Comparison of ENCODE assay signal across 8 mouse cellular contexts in genomic region chr14:30650969-30651368, GRCm38 (mm10). TPM values are rescaled to one million over a fixed set of nuclear protein-coding genes. Genes with fewer than 3 reads are reported as not detected.
DNase-seq lines count a peak whose midpoint lies in the region; ATAC-seq and TF ChIP-seq lines count a peak whose summit lies in the region.

No protein-coding gene starts in this region.

- WGBS in neural tube, embryonic 14.5 days = 24% methylated on average over 4 of the region's 4 CpGs
- WGBS in hindbrain, postnatal 0 days = 17% methylated on average over 4 of the region's 4 CpGs
- 16% methylated on average over 4 of the region's 4 CpGs for WGBS in limb, embryonic 15.5 days

- DNase-seq in neural tube, embryonic 10.5 days (ENCODE audit: extremely low spot score, low spot score) = no peak
- DNase-seq in adrenal gland, postnatal 36 days = peak; percentile 88 to 91
- peak; percentile 30 to 51 for DNase-seq in frontal cortex, postnatal 36 days (ENCODE audit: low spot score in 2 of 2)
- peak; percentile 78 for DNase-seq in hindbrain, postnatal 0 days (ENCODE audit: low spot score)
- DNase-seq in splenic B cell, adult 2 months (ENCODE audit: low read depth, low spot score) = peak; percentile 36
- no peak for DNase-seq in thymus, postnatal 14 days

- H3K4me2 ChIP-seq in neural tube, embryonic 14.5 days (ENCODE audit: low read depth, low read length) = no peak overlapping the region
- H3K4me2 ChIP-seq in hindbrain, postnatal 0 days (ENCODE audit: low read depth, low read length) = no peak overlapping the region
- no peak overlapping the region for H3K4me2 ChIP-seq in limb, embryonic 15.5 days

- peaks cover 4% of the 10 kb centered on the region; the same call in 1 of the 2 replicates for H3K4me1 ChIP-seq in neural tube, embryonic 14.5 days (ENCODE audit: control insufficient read depth, insufficient read depth, low read length)
- H3K4me1 ChIP-seq in hindbrain, postnatal 0 days (ENCODE audit: insufficient read depth, low read length) = peaks cover 4% of the 10 kb centered on the region; the same call in 1 of the 2 replicates
- H3K4me1 ChIP-seq in limb, embryonic 15.5 days = peaks cover 12% of the 10 kb centered on the region

- no peaks in the 10 kb centered on the region for H3K27me3 ChIP-seq in neural tube, embryonic 14.5 days (ENCODE audit: control insufficient read depth, insufficient read depth, low read length)
- H3K27me3 ChIP-seq in hindbrain, postnatal 0 days (ENCODE audit: insufficient read depth, low read length) = no peaks in the 10 kb centered on the region
- H3K27me3 ChIP-seq in limb, embryonic 15.5 days = no peaks in the 10 kb centered on the region
- H3K27me3 ChIP-seq in splenic B cell, adult 2 months (ENCODE audit: control insufficient read depth, insufficient read depth, low read length, poor library complexity, severe bottlenecking) = no peaks in the 10 kb centered on the region

- no peaks in the 10 kb centered on the region for H3K36me3 ChIP-seq in neural tube, embryonic 14.5 days (ENCODE audit: control insufficient read depth, insufficient read depth, low read length)
- H3K36me3 ChIP-seq in hindbrain, postnatal 0 days (ENCODE audit: insufficient read depth, low read length) = no peaks in the 10 kb centered on the region
- H3K36me3 ChIP-seq in limb, embryonic 15.5 days = no peaks in the 10 kb centered on the region
- no peaks in the 10 kb centered on the region for H3K36me3 ChIP-seq in splenic B cell, adult 2 months (ENCODE audit: control insufficient read depth, insufficient read depth, low read length, poor library complexity, severe bottlenecking)

- peak; percentile 69 for TF ChIP-seq CTCF in hindbrain, postnatal 0 days (IDR thresholded peaks at IDR 0.05; ENCODE audit: low read depth)

- no peaks in the 10 kb centered on the region for H3K9me3 ChIP-seq in neural tube, embryonic 14.5 days (ENCODE audit: control insufficient read depth, low read length)
- H3K9me3 ChIP-seq in hindbrain, postnatal 0 days (ENCODE audit: low read length) = no peaks in the 10 kb centered on the region
- H3K9me3 ChIP-seq in limb, embryonic 15.5 days = no peaks in the 10 kb centered on the region

- peak; percentile 62; the same call in 1 of the 2 replicates for ATAC-seq in neural tube, embryonic 14.5 days (ENCODE audit: low read depth)
- ATAC-seq in hindbrain, postnatal 0 days = peak; percentile 87
- peak; percentile 45 for ATAC-seq in limb, embryonic 15.5 days (ENCODE audit: insufficient number of reproducible peaks, low FRiP score, low TSS enrichment, low read depth)

- H3K4me3 ChIP-seq in neural tube, embryonic 14.5 days (ENCODE audit: low read depth, low read length) = no peak overlapping the region
- H3K4me3 ChIP-seq in hindbrain, postnatal 0 days (ENCODE audit: low read length) = no peak overlapping the region
- H3K4me3 ChIP-seq in limb, embryonic 15.5 days = no peak overlapping the region

- no peak overlapping the region for H3K27ac ChIP-seq in neural tube, embryonic 14.5 days (ENCODE audit: low read depth, low read length)
- 0 out of 2 replicates have a peak overlapping the region, but pooled peaks have one; percentile 48 for H3K27ac ChIP-seq in hindbrain, postnatal 0 days
- H3K27ac ChIP-seq in limb, embryonic 15.5 days = no peak overlapping the region

- no peak overlapping the region for H3K9ac ChIP-seq in neural tube, embryonic 14.5 days (replicated peaks; ENCODE audit: low read depth, low read length)
- no peak overlapping the region for H3K9ac ChIP-seq in hindbrain, postnatal 0 days (replicated peaks; ENCODE audit: low read length)
- H3K9ac ChIP-seq in limb, embryonic 15.5 days = no peak overlapping the region

RNA-seq across cellular contexts. Expression of gene Rft1, which starts 3.2 kb away (rescaled TPM):
- 7.6 and 9.1 TPM in 2 replicates for polyA plus RNA-seq in neural tube, embryonic 14.5 days (2014; fragmentation: Nextera tagmentation; extraction: Ambion mirVana)
- 10 to 100 TPM; 25.5 to 33.2 TPM for total RNA-seq in adrenal gland, postnatal 36 days (2021)
- 11.4 and 18.2 TPM in 2 replicates for total RNA-seq in hindbrain, postnatal 0 days (2014; rRNA removed)
- 10.0 and 10.1 TPM in 2 replicates for polyA plus RNA-seq in hindbrain, postnatal 0 days (2015; fragmentation: Nextera tagmentation; extraction: Ambion mirVana)
- polyA plus RNA-seq in limb, embryonic 15.5 days (2015; fragmentation: Nextera tagmentation; extraction: Ambion mirVana) = 16.7 and 18.0 TPM in 2 replicates

RNA-seq across cellular contexts. Expression of gene Prkcd, which starts 25.0 kb away (rescaled TPM):
- polyA plus RNA-seq in neural tube, embryonic 14.5 days (2014; fragmentation: Nextera tagmentation; extraction: Ambion mirVana) = 20.6 and 36.6 TPM in 2 replicates
- 100 to 1,000 TPM; 101 to 162 TPM for total RNA-seq in adrenal gland, postnatal 36 days (2021)
- 26.2 and 26.8 TPM in 2 replicates for total RNA-seq in hindbrain, postnatal 0 days (2014; rRNA removed)
- polyA plus RNA-seq in hindbrain, postnatal 0 days (2015; fragmentation: Nextera tagmentation; extraction: Ambion mirVana) = 19.6 and 20.4 TPM in 2 replicates
- 64.1 and 66.5 TPM in 2 replicates for polyA plus RNA-seq in limb, embryonic 15.5 days (2015; fragmentation: Nextera tagmentation; extraction: Ambion mirVana)

Comparison
In these comparisons a context has a peak if more than half of its experiments do, and no peak if none do; other contexts are left out.
1. DNase-seq: peak in adrenal gland, postnatal 36 days (2 of 2), frontal cortex, postnatal 36 days (2 of 2), hindbrain, postnatal 0 days (single experiment) and splenic B cell, adult 2 months (single experiment); none in neural tube, embryonic 10.5 days (single experiment) and thymus, postnatal 14 days (single experiment).
2. Peak in every context shown above with its lines, with median percentiles within 50 percentile points of each other: ATAC-seq.